Mouse (Mus musculus) inflammation-experienced regulatory T-cells, adult 6 months (primary cell): ENCODE results near the gene Xylb. TPM values are rescaled to one million over a fixed set of nuclear protein-coding genes. Genes with fewer than 3 reads are reported as not detected.

Experiments
- ATAC-seq: one replicate; pipeline ENCODE4 v1.8.0; 2017
- polyA plus RNA-seq, 3 experiments: library from polyadenylated mRNA; unstranded; fragments of 100-300 nt; shearing (Covaris generic); gene quantifications; one replicate each; pipeline ENCODE4 v1.2.1; 2017

Gene Xylb
- polyA plus RNA-seq, 3 experiments from 2014 or later = 0.38 to 0.63 TPM; not detected in 1

GRCm38 (mm10) chr9:119402253-119403235 is 45.4 kb downstream of the Xylb start:
- no peak for ATAC-seq

- ATAC-seq = no peak
These were observed 46.1 kb downstream of the Xylb start for GRCm38 (mm10) chr9:119403236-119403641.

- no peak for ATAC-seq
These were observed 46.9 kb downstream of the Xylb start for GRCm38 (mm10) chr9:119404090-119404489.

- ATAC-seq = no peak
These were observed 50.7 kb downstream of the Xylb start for GRCm38 (mm10) chr9:119407884-119408283.

GRCm38 (mm10) chr9:119408898-119409664 is 51.9 kb downstream of the Xylb start:
- ATAC-seq = no peak

GRCm38 (mm10) chr9:119409864-119410263 is 52.7 kb downstream of the Xylb start:
- ATAC-seq = no peak

- ATAC-seq = no peak
These were observed 60.8 kb downstream of the Xylb start for GRCm38 (mm10) chr9:119418025-119418424.

- ATAC-seq = no peak
These were observed 62.8 kb downstream of the Xylb start for GRCm38 (mm10) chr9:119419852-119420438.

- ATAC-seq = no peak
These were observed 68.2 kb downstream of the Xylb start for GRCm38 (mm10) chr9:119425217-119425975.

GRCm38 (mm10) chr9:119425976-119426415 is 68.8 kb downstream of the Xylb start:
- no peak for ATAC-seq

- ATAC-seq = no peak
These were observed 69.3 kb downstream of the Xylb start for GRCm38 (mm10) chr9:119426483-119426882.

- no peak for ATAC-seq
These were observed 73.1 kb downstream of the Xylb start for GRCm38 (mm10) chr9:119430311-119430710.

- no peak for ATAC-seq
These were observed 78.7 kb downstream of the Xylb start for GRCm38 (mm10) chr9:119435855-119436254.

GRCm38 (mm10) chr9:119438065-119438464 is 80.9 kb downstream of the Xylb start:
- no peak for ATAC-seq

GRCm38 (mm10) chr9:119438498-119439000 is 81.4 kb downstream of the Xylb start:
- no peak for ATAC-seq

Other genes with a start within 250 kb of the Xylb start
- gene Acaa1b, start 200.3 kb upstream of the Xylb start, polyA plus RNA-seq = not detected
- gene Gm47289, start 198.2 kb upstream of the Xylb start, polyA plus RNA-seq = not detected
- gene Slc22a13, start 148.3 kb upstream of the Xylb start, polyA plus RNA-seq = not detected
- gene Oxsr1, start 35.0 kb upstream of the Xylb start, polyA plus RNA-seq = 1 to 10 TPM; 7.1 to 8.6 (median 8.3) TPM
- gene Acaa1a, start 17.7 kb upstream of the Xylb start, polyA plus RNA-seq = 10 to 100 TPM; 41.3 to 46.9 (median 41.3) TPM
- 10 to 100 TPM; 72.5 to 96.3 (median 75.1) TPM for gene Myd88, start 16.0 kb upstream of the Xylb start, polyA plus RNA-seq
- gene Slc22a14, start 8.2 kb downstream of the Xylb start, polyA plus RNA-seq = not detected
- gene Acvr2b, start 44.7 kb downstream of the Xylb start, polyA plus RNA-seq = not detected
- gene Exog, start 87.6 kb downstream of the Xylb start, polyA plus RNA-seq = 10 to 100 TPM; 11.1 to 12.1 (median 11.5) TPM
- gene Scn5a, start 221.6 kb downstream of the Xylb start, polyA plus RNA-seq = not detected